Mouse (Mus musculus): Measurements from ENCODE around the gene Itpr1.
A peak's percentile ranks its signal among the peaks of the same experiment; 100 is the strongest.

Itpr1 gene

GRCm38 (mm10) chr6:108212881-108213295 is at the start of gene Itpr1:
Gene Itpr1 (plus strand): TSS chr6:108213096.
- DNase-seq, result peak; percentile 97 to 99

GRCm38 (mm10) chr6:108164935-108165334 is 48.0 kb upstream of the Itpr1 start:
- no peak for DNase-seq

- no peak for DNase-seq
Measured at GRCm38 (mm10) chr6:108165598-108165997, 47.3 kb upstream of the Itpr1 start.

GRCm38 (mm10) chr6:108167946-108168680 is 44.8 kb upstream of the Itpr1 start:
- no peak for DNase-seq

- no peak for DNase-seq
Measured at GRCm38 (mm10) chr6:108168723-108169122, 44.2 kb upstream of the Itpr1 start.

- DNase-seq, result no peak
Measured at GRCm38 (mm10) chr6:108169466-108169865, 43.4 kb upstream of the Itpr1 start.

GRCm38 (mm10) chr6:108172219-108172618 is 40.7 kb upstream of the Itpr1 start:
- no peak for DNase-seq

GRCm38 (mm10) chr6:108174181-108174580 is 38.7 kb upstream of the Itpr1 start:
- no peak for DNase-seq

GRCm38 (mm10) chr6:108179087-108179486 is 33.8 kb upstream of the Itpr1 start:
- no peak for DNase-seq

- DNase-seq, result peak; percentile 97 to 98
Measured at GRCm38 (mm10) chr6:108184847-108185684, 27.8 kb upstream of the Itpr1 start, which contains the start of gene Sumf1. Gene Sumf1 (minus strand): TSS chr6:108185582.

GRCm38 (mm10) chr6:108185685-108186009 is 27.2 kb upstream of the Itpr1 start:
- DNase-seq, result no peak

- no peak for DNase-seq
Measured at GRCm38 (mm10) chr6:108190690-108191089, 22.2 kb upstream of the Itpr1 start.

GRCm38 (mm10) chr6:108192632-108193031 is 20.3 kb upstream of the Itpr1 start:
- no peak for DNase-seq

- DNase-seq, result no peak
Measured at GRCm38 (mm10) chr6:108196665-108197064, 16.2 kb upstream of the Itpr1 start.

GRCm38 (mm10) chr6:108197117-108197516 is 15.8 kb upstream of the Itpr1 start:
- no peak for DNase-seq

- no peak for DNase-seq
Measured at GRCm38 (mm10) chr6:108198286-108198685, 14.6 kb upstream of the Itpr1 start.

- no peak for DNase-seq
Measured at GRCm38 (mm10) chr6:108204322-108204721, 8.6 kb upstream of the Itpr1 start.

- DNase-seq, result no peak
Measured at GRCm38 (mm10) chr6:108206145-108206544, 6.8 kb upstream of the Itpr1 start.

GRCm38 (mm10) chr6:108206914-108207566 is 5.9 kb upstream of the Itpr1 start:
- no peak for DNase-seq

- peak; percentile 37 to 59 for DNase-seq
Measured at GRCm38 (mm10) chr6:108211896-108212880, 708 bp upstream of the Itpr1 start.

- peak; percentile 43 to 62 for DNase-seq
Measured at GRCm38 (mm10) chr6:108213481-108214293, 791 bp downstream of the Itpr1 start.

Measured in kidney, postnatal 4 days (tissue).